Mouse (Mus musculus): Measurements from ENCODE around the gene Ccdc127. TPM values are rescaled to one million over a fixed set of nuclear protein-coding genes. Genes with fewer than 3 reads are reported as not detected.

Ccdc127 gene
- polyA plus RNA-seq, 1 experiment from 2014 or later, result 52.4 TPM

DNA sequence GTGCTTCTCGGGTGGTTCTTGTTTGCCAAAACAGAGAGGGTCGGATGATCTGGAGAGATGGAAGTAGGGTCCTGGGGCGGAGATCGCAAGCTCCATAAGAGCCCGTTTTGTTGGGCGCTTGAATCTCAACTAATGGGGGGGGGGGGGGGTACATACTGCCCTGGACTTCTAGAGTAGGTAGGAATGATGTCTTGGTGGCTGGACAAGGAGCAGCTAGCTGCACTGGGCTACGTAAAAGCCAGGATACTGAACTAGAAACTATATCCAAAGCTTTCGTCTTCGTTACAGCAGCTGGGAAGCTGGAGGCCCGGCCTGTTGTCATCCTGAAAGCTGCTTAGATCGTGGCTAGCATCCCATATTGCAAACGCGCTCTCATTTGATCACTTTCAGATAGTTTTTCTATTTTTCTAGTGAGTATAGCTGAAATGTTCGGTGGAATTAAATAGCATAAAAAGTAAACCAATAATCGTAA lies 362 bp downstream of the Ccdc127 start:
- Histone ChIP-seq H3K36me3 (replicated peaks) (peaks cover 29% of the 10 kb centered on the region), H3K27ac (peak overlapping the region; percentile 97), H3K4me3 (peak overlapping the region; percentile 83), H3K9me3 (no peaks in the 10 kb centered on the region), H3K27me3 (ENCODE audit: poor library complexity, severe bottlenecking) (no peaks in the 10 kb centered on the region), H3K4me1 (peaks cover 25% of the 10 kb centered on the region)
- WGBS, result under 1% methylated on average over 15 of the region's 15 CpGs
- DNase-seq (ENCODE audit: extremely low spot score, low spot score), result no peak

DNA sequence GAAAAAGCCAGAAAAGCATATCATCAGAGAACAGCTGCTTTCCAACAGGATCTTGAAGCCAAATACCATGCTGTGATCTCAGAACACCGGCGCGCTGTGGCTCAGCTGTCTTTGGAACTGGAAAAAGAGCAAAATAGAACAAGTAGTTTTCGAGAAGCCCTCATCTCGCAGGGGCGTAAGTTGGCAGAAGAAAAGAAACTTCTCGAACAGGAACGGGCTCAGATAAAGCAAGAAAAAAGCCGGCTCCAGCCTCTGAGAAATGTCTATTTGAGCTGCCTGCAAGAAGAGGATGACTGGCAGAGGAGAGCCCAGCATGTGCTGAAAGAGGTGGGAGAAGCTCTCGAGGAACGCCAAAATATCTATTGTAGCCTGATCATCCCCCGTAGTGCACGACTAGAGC lies 6.4 kb downstream of the Ccdc127 start:
- H3K4me1 ChIP-seq, result no peaks in the 10 kb centered on the region
- no peaks in the 10 kb centered on the region for H3K9me3 ChIP-seq
- peaks cover 90% of the 10 kb centered on the region for H3K36me3 ChIP-seq (replicated peaks)
- H3K4me3 ChIP-seq, result no peak overlapping the region
- H3K27me3 ChIP-seq (ENCODE audit: poor library complexity, severe bottlenecking), result no peaks in the 10 kb centered on the region
- H3K27ac ChIP-seq, result no peak overlapping the region
- no peak for DNase-seq (ENCODE audit: extremely low spot score, low spot score)
- 94% methylated on average over 13 of the region's 13 CpGs for WGBS

DNA sequence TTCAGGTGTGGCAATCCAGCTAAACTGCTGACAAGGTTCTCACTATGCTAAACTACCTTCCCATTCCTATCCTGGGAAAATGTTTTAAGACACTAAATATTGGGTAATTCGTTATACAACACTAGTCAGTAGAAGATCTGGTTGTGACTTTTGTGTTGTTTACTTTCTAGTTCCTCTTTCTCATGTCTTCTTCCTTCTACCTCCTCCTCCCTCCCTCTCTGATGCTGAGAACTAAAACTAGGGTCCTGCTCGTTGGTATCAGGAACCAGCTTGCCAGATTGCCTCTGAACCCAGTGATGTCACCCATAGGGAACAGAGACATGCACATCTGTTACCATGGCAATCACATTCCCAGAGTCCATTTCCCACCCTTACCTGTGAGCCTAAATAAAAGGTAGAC lies 12.1 kb downstream of the Ccdc127 start:
- no peak overlapping the region for H3K4me3 ChIP-seq
- H3K27me3 ChIP-seq (ENCODE audit: poor library complexity, severe bottlenecking), result no peaks in the 10 kb centered on the region
- H3K36me3 ChIP-seq (replicated peaks), result peaks cover 56% of the 10 kb centered on the region
- no peaks in the 10 kb centered on the region for H3K4me1 ChIP-seq
- 77% methylated on average over 2 of the region's 2 CpGs for WGBS
- H3K27ac ChIP-seq, result no peak overlapping the region
- DNase-seq (ENCODE audit: extremely low spot score, low spot score), result no peak
- H3K9me3 ChIP-seq, result no peaks in the 10 kb centered on the region

DNA sequence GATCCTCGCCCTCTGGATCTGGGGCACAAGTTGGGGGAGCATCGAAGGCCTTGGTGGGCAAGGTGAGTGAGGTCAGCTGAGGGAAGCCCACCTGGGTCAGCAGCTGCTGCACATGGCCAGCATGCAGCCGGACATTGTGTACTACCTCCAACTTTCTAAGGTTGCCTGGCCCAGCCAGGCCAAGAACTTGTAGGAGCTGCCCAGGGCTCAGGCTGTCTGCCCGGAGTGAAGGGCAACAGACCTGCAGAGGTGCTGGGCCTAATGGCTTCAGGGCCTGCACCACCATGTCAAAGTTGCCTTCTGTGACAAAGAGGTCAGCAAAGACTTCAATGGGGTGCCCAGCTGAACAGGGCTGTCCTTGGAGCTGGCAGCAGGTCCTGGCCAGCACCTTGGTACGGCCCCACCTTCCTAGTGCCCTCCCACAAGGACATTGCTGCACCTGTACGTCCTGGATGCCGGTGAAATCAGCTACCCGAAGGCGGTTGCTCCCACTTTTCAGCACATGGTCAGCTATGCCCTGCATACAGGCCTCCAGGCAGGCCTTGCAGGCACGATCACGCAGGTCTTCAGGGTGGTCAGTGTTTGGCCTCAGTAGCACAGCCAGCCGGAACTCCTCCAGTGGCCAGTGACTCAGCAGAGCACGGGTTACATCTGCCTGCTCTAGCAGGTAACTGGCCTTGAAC lies 13.2 kb downstream of the Ccdc127 start:
- Histone ChIP-seq H3K4me1 (no peaks in the 10 kb centered on the region), H3K27me3 (ENCODE audit: poor library complexity, severe bottlenecking) (no peaks in the 10 kb centered on the region), H3K9me3 (no peaks in the 10 kb centered on the region), H3K27ac (no peak overlapping the region), H3K4me3 (no peak overlapping the region), H3K36me3 (replicated peaks) (peaks cover 45% of the 10 kb centered on the region)
- 90% methylated on average over 13 of the region's 13 CpGs for WGBS
- no peak for DNase-seq (ENCODE audit: extremely low spot score, low spot score)

DNA sequence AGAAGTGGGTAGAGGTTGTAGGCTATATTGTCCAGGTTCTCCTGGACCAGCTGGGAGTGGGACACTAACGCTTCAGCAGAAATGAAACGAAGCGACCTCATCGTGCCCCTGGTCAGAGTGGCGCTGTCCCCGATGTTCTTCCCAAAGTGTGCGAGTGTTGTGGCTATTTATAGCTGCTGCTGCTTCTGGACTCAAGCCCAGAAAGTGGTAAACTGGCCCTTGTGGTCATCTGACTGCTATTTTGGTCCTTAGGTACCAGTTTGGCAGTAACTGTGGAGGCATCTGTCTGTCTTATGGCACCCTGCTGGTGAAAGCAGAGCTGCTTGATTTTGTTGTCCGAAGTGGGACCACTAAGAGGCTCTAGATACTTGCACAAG lies 13.7 kb downstream of the Ccdc127 start, which contains the start of gene Lrrc14b:
Gene Lrrc14b (minus strand): TSS at position 147 of the 377 bp plus-strand sequence.
- 89% methylated on average over 8 of the region's 8 CpGs for WGBS
- H3K4me1 ChIP-seq, result no peaks in the 10 kb centered on the region
- no peak for DNase-seq (ENCODE audit: extremely low spot score, low spot score)
- peaks cover 40% of the 10 kb centered on the region for H3K36me3 ChIP-seq (replicated peaks)
- H3K27me3 ChIP-seq (ENCODE audit: poor library complexity, severe bottlenecking), result no peaks in the 10 kb centered on the region
- H3K27ac ChIP-seq, result no peak within 1 kb of the TSS
- H3K9me3 ChIP-seq, result no peaks in the 10 kb centered on the region
- H3K4me3 ChIP-seq, result no peak within 1 kb of the TSS

DNA sequence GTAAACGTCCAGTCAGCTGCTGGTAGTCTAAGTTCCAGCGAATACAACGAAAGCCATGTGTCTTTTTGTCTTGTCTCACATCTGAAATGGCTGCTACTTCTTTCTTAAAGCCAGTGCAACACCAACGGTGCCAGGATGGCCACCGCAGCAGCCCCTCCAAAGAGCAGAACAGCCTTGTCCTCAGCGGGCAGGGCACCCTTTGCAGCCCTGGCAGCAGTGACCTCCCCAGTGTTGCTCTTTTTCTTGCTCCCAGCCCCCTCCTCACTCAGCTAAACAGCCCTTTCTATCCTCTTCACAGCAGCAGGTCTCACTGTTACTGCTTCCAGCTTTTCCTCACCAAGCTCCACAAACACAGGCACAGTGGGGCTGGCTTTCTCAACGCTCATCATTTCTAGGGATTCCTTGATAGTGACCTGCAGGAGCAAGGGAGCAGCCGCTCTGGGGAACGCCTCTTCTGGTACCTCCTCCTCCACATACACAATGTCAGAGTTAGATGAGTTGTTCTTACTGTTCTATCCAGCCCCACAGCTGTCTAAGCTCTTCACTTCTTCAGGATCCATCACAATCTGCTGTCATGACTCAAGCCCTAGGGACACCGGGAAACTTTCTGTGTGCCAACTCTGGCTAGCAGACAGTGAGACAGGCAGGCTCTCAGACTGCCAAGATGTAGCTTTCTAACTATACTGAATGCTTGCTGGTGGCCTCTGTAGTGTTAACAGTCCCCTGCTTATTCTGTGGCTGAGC lies 31.6 kb downstream of the Ccdc127 start:
- Histone ChIP-seq H3K36me3 (replicated peaks) (no peaks in the 10 kb centered on the region), H3K27ac (no peak overlapping the region), H3K27me3 (ENCODE audit: poor library complexity, severe bottlenecking) (no peaks in the 10 kb centered on the region), H3K4me3 (no peak overlapping the region), H3K9me3 (no peaks in the 10 kb centered on the region), H3K4me1 (peaks cover 14% of the 10 kb centered on the region)
- WGBS, result 77% methylated on average over 10 of the region's 10 CpGs
- no peak for DNase-seq (ENCODE audit: extremely low spot score, low spot score)

DNA sequence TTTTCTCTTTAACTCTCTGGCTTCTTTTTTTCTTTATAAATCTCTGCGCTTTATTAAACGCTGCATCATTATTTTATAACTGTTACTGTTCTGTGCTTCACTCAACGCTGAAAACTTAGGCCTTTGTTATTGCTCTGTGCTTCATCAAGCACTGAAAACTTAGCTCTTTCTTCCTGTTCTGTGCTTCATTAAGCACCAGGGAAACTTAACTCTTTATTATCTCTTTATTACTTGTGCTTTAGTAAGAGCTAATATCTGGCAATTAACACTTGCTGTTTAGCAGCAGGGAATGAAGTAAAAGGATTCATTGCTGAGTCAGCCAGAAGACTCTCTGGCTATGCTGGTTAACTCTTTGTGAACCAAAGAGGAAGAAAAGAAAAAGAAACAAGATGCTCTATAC lies 32.2 kb downstream of the Ccdc127 start:
- Histone ChIP-seq H3K36me3 (replicated peaks) (no peaks in the 10 kb centered on the region), H3K9me3 (no peaks in the 10 kb centered on the region), H3K27ac (no peak overlapping the region), H3K4me1 (peaks cover 14% of the 10 kb centered on the region), H3K4me3 (no peak overlapping the region), H3K27me3 (ENCODE audit: poor library complexity, severe bottlenecking) (no peaks in the 10 kb centered on the region)
- WGBS, result 69% methylated on average over 3 of the region's 3 CpGs
- DNase-seq (ENCODE audit: extremely low spot score, low spot score), result no peak

DNA sequence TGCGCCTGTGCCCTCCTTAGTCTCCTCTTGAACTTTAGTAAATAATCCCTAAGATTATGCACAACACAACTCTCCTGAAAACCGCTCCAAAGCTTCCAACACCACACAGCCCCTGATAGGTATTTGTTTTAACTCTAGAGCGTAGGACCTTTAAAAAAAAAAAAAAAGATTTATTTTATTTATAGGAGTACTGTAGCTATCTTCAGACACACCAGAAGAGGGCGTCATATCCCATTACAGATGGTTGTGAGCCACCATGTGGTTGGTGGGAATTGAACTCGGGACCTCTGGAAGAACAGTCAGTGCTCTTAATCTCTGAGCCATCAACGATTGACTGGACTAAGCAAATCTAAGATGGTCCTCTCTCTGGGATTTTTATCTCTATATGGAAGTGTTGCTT lies 39.6 kb downstream of the Ccdc127 start:
- no peak for DNase-seq (ENCODE audit: extremely low spot score, low spot score)
- no peaks in the 10 kb centered on the region for H3K36me3 ChIP-seq (replicated peaks)
- no peaks in the 10 kb centered on the region for H3K27me3 ChIP-seq (ENCODE audit: poor library complexity, severe bottlenecking)
- peaks cover 6% of the 10 kb centered on the region for H3K4me1 ChIP-seq
- no peaks in the 10 kb centered on the region for H3K9me3 ChIP-seq
- peak overlapping the region; percentile 67 for H3K4me3 ChIP-seq
- no peak overlapping the region for H3K27ac ChIP-seq
- WGBS, result 73% methylated on average over 6 of the region's 6 CpGs

DNA sequence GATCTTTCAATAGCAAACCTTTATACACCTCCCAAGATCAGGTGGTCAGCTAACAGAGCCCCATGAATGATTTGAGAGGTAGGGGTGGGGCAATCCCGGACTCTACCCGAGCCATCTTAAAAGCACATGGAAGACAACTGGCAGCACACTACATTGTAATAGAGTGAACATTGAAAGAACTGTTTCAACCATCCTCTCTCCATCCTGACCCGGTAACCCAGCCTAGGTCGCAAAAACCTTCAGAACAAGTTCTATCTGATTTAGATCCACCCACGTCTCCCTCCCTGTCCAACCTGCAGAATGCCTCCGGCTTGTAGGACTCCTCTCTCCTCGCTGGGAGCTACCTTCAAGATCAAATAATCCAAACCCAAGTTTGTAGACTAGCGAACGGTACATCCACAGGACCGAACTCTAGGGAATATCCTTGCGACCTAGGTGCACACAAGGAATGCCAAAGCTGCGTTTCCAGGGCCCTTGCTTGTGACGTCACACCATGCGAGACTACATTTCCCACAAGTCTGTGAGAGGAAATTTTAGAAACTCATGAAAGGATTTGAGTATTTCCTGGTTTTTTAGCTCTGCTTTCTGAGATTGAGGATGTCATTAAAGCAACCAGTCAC lies 40.4 kb downstream of the Ccdc127 start, which contains the start of gene Zfp72:
Gene Zfp72 (minus strand): TSS at position 466 of the 620 bp plus-strand sequence.
- Histone ChIP-seq H3K4me1 (peaks cover 6% of the 10 kb centered on the region), H3K36me3 (replicated peaks) (no peaks in the 10 kb centered on the region), H3K4me3 (peak within 1 kb of the TSS; percentile 67), H3K9me3 (no peaks in the 10 kb centered on the region), H3K27ac (peak within 1 kb of the TSS; percentile 81), H3K27me3 (ENCODE audit: poor library complexity, severe bottlenecking) (no peaks in the 10 kb centered on the region)
- 3% methylated on average over 14 of the region's 14 CpGs for WGBS
- peak; percentile 61 for DNase-seq (ENCODE audit: extremely low spot score, low spot score)

DNA sequence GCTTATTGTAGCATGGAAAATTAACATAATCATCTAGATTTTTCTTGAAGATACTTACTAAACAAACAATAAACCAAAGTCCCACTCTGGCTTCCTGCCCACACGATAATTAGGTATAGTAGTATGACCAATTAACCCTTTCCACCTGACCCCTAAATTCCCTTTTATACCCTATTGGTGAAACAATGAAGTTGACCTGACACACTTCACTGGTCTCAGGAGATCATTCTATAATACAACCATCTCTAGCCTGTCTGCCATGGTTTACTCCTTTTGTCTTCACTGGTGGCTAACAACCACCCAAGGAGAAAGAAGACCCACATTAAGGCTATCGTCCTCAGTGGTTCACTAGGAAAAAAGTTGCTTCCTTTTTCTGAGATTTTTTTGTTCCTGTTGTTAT lies 41.0 kb downstream of the Ccdc127 start:
- H3K4me1 ChIP-seq, result peaks cover 6% of the 10 kb centered on the region
- DNase-seq (ENCODE audit: extremely low spot score, low spot score), result no peak
- no peak overlapping the region for H3K4me3 ChIP-seq
- no peaks in the 10 kb centered on the region for H3K36me3 ChIP-seq (replicated peaks)
- WGBS, result 80% methylated on average over 2 of the region's 2 CpGs
- H3K9me3 ChIP-seq, result no peaks in the 10 kb centered on the region
- H3K27me3 ChIP-seq (ENCODE audit: poor library complexity, severe bottlenecking), result no peaks in the 10 kb centered on the region
- no peak overlapping the region for H3K27ac ChIP-seq

DNA sequence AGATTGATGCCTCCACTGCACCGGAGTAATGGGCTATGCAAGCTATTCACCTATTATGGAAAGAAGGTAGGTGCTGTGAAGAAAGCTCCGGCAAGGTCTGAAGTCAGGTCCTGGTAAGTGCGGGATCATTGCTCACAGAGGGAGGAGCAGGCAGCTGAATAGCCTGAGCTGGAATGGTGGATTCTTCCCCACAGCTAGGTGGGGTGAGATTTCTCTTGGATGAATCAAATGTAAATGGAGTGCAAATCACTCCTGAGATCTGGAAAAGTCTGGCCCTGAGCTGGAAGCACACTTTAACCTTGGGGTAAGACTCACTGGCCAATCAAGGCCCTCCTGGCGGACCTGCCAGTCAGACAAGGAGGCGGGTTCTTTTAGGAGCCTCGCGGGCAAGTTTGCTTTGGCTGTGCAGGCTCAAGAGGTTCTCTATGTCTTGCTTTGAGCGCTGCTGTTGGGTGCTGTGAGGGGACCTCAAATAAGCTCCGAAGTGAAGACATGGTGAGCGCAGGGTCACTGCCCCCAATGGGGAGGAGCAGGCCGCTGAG lies 49.3 kb downstream of the Ccdc127 start, which contains the start of gene Ftl1-ps1:
Gene Ftl1-ps1 (plus strand): TSS at position 397 of the 542 bp plus-strand sequence.
- peak; percentile 17 for DNase-seq (ENCODE audit: extremely low spot score, low spot score)
- peak within 1 kb of the TSS; percentile 11; the same call in 1 of the 2 replicates for H3K4me3 ChIP-seq
- 12% methylated on average over 11 of the region's 11 CpGs for WGBS
- H3K27me3 ChIP-seq (ENCODE audit: poor library complexity, severe bottlenecking), result no peaks in the 10 kb centered on the region
- H3K27ac ChIP-seq, result no peak within 1 kb of the TSS
- peaks cover 9% of the 10 kb centered on the region for H3K4me1 ChIP-seq
- H3K9me3 ChIP-seq, result no peaks in the 10 kb centered on the region
- H3K36me3 ChIP-seq (replicated peaks), result no peaks in the 10 kb centered on the region
